Mouse (Mus musculus): ENCODE results near the gene F2rl1.
"Not testable (repeated sequence)": the region's sequence is repeated elsewhere in the genome, so short reads cannot be mapped to it uniquely, and the experiment has no call there.

The F2rl1 gene

GRCm38 (mm10) chr13:95534131-95534561 is 9.1 kb upstream of the F2rl1 start:
- CTCF ChIA-PET, result interaction anchor here (0.6 kb wide), 1 partner anchor 155 kb away, joined by 8 read pairs; no protein-coding TSS in a partner anchor

- CTCF ChIA-PET, result no interaction called here
Measured at GRCm38 (mm10) chr13:95533640-95534039, 8.6 kb upstream of the F2rl1 start.

GRCm38 (mm10) chr13:95533121-95533520 is 8.1 kb upstream of the F2rl1 start:
- CTCF ChIA-PET, result not testable (repeated sequence)

- CTCF ChIA-PET, result no interaction called here
Measured at GRCm38 (mm10) chr13:95531273-95532045, 6.4 kb upstream of the F2rl1 start.

- CTCF ChIA-PET, result no interaction called here
Measured at GRCm38 (mm10) chr13:95529246-95529645, 4.2 kb upstream of the F2rl1 start.

GRCm38 (mm10) chr13:95524424-95524673 is 678 bp downstream of the F2rl1 start:
- CTCF ChIA-PET, result no interaction called here

- CTCF ChIA-PET, result interaction anchor here (0.7 kb wide), 1 partner anchor 143 kb away, joined by 14 read pairs; no protein-coding TSS in a partner anchor
Measured at GRCm38 (mm10) chr13:95523659-95524423, 1.2 kb downstream of the F2rl1 start.

- CTCF ChIA-PET, result no interaction called here
Measured at GRCm38 (mm10) chr13:95522176-95522575, 2.9 kb downstream of the F2rl1 start.

- CTCF ChIA-PET, result no interaction called here
Measured at GRCm38 (mm10) chr13:95521029-95521428, 4.0 kb downstream of the F2rl1 start.

GRCm38 (mm10) chr13:95514756-95515155 is 10.3 kb downstream of the F2rl1 start:
- CTCF ChIA-PET, result no interaction called here

- CTCF ChIA-PET, result no interaction called here
Measured at GRCm38 (mm10) chr13:95510054-95510453, 15.0 kb downstream of the F2rl1 start.

GRCm38 (mm10) chr13:95503279-95503917 is 21.6 kb downstream of the F2rl1 start:
- CTCF ChIA-PET, result no interaction called here

GRCm38 (mm10) chr13:95496601-95497000 is 28.4 kb downstream of the F2rl1 start:
- CTCF ChIA-PET, result no interaction called here

GRCm38 (mm10) chr13:95494812-95495211 is 30.2 kb downstream of the F2rl1 start:
- CTCF ChIA-PET, result no interaction called here

GRCm38 (mm10) chr13:95493296-95493695 is 31.7 kb downstream of the F2rl1 start:
- CTCF ChIA-PET, result interaction anchor here (0.5 kb wide), 1 partner anchor 70 kb away, joined by 4 read pairs; no protein-coding TSS in a partner anchor

GRCm38 (mm10) chr13:95491327-95491726 is 33.7 kb downstream of the F2rl1 start:
- CTCF ChIA-PET, result no interaction called here

- CTCF ChIA-PET, result interaction anchor here (0.7 kb wide), 1 partner anchor 93 kb away, joined by 11 read pairs; no protein-coding TSS in a partner anchor
Measured at GRCm38 (mm10) chr13:95484664-95485063, 40.4 kb downstream of the F2rl1 start.

- CTCF ChIA-PET, result interaction anchor here (0.6 to 0.8 kb wide), 4 partner anchors 89 to 1030 kb away, joined by 3 read pairs; no protein-coding TSS in a partner anchor
Measured at GRCm38 (mm10) chr13:95481428-95481827, 43.6 kb downstream of the F2rl1 start.

- CTCF ChIA-PET, result no interaction called here
Measured at GRCm38 (mm10) chr13:95478671-95479413, 46.2 kb downstream of the F2rl1 start, which contains the start of gene S100z. TSS of gene S100z (minus strand) at chr13:95478721.

- CTCF ChIA-PET, result interaction anchor here (1.3 kb wide), 1 partner anchor 87 kb away, joined by 3 read pairs; no protein-coding TSS in a partner anchor
Measured at GRCm38 (mm10) chr13:95477173-95477572, 47.9 kb downstream of the F2rl1 start.

GRCm38 (mm10) chr13:95475124-95475523 is 49.9 kb downstream of the F2rl1 start:
- CTCF ChIA-PET, result no interaction called here

- CTCF ChIA-PET, result no interaction called here
Measured at GRCm38 (mm10) chr13:95474294-95474693, 50.7 kb downstream of the F2rl1 start.
